Mouse (Mus musculus) bone marrow macrophage, adult 2 months (primary cell): ENCODE results near the gene Eif2b1.
A peak's percentile ranks its signal among the peaks of the same experiment; 100 is the strongest.

Experiments used
- CTCF ChIP-seq: IDR thresholded peaks from 2 replicates; pipeline ENCODE4 v1.5.1; 2012; ENCODE audit warnings: low read depth, mild to moderate bottlenecking, low read length, moderate library complexity
- POLR2A ChIP-seq: IDR thresholded peaks from 2 replicates; pipeline ENCODE4 v1.6.1; 2012; ENCODE audit warnings: mild to moderate bottlenecking, low read depth, low read length, borderline replicate concordance

GRCm38 (mm10) chr5:124602349-124602748, 23.4 kb upstream of the Eif2b1 start:
- TF ChIP-seq POLR2A (no peak), CTCF (peak; percentile 33; the same call in 1 of the 2 replicates)
